Mouse (Mus musculus): ENCODE results near the gene Nsdhl. TPM values are rescaled to one million over a fixed set of nuclear protein-coding genes. Genes with fewer than 3 reads are reported as not detected.

The Nsdhl gene
- total and polyA plus RNA-seq, 3 experiments = 19.4 to 23.1 TPM; not detected in 1

DNA sequence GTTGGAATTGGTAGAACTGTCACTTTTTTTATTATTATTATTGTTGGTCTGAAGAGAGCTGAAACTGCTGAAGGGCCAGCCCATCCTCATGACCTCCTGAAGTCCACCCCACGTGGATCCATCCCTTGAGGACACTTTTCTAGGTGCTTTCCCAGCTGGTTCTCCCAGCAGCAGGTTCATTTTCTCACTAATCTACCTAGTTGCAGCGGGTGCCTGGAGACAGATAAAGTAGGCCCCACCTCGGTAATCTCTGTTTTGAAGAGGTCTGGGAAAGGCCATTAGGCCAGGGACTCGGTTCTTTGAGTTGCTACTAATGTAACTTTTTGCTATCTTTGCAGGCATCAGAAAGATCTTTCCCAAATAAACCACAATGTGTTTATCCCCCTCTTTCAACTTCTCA, 87.3 kb downstream of the Nsdhl start:
- H3K4me1 ChIP-seq (ENCODE audit: control insufficient read depth in 1 of 2, insufficient read depth in 2 of 2, low read length in 2 of 2) = no peaks in the 10 kb centered on the region; a peak in 1 of 4 replicates
- H3K36me3 ChIP-seq (ENCODE audit: control insufficient read depth in 1 of 2, insufficient read depth in 2 of 2, low read length in 2 of 2) = peaks cover 0 to 7% of the 10 kb centered on the region in 2 experiments; a peak in 2 of 4 replicates
- H3K9me3 ChIP-seq (replicated peaks; ENCODE audit: insufficient read depth, low read length) = no peaks in the 10 kb centered on the region
- DNase-seq (ENCODE audit: low read depth, low spot score) = no peak
- no peaks in the 10 kb centered on the region for H3K79me2 ChIP-seq (ENCODE audit: control insufficient read depth, insufficient read depth, low read length, poor library complexity)
- no peak for TF ChIP-seq TAL1 (IDR thresholded peaks at IDR 0.05; ENCODE audit: low read length)
- no peak for TF ChIP-seq MAX (IDR thresholded peaks at IDR 0.05; ENCODE audit: low read length)
- no peak for TF ChIP-seq POLR2AphosphoS2 (IDR thresholded peaks at IDR 0.05; ENCODE audit: low read length)
- no peak for TF ChIP-seq POLR2A (IDR thresholded peaks at IDR 0.05; ENCODE audit: control insufficient read depth in 1 of 2, insufficient read depth in 1 of 2, low read depth in 1 of 2, low read length in 2 of 2, poor library complexity in 1 of 2)
- no peak for TF ChIP-seq EP300 (IDR thresholded peaks at IDR 0.05; ENCODE audit: low read depth in 1 of 2, low read length in 2 of 2)
- no peak for TF ChIP-seq ELF1 (IDR thresholded peaks at IDR 0.05; ENCODE audit: low read depth, low read length)
- TF ChIP-seq ZKSCAN1 (IDR thresholded peaks at IDR 0.05; ENCODE audit: low read depth, low read length) = no peak
- no peak for TF ChIP-seq RCOR1 (IDR thresholded peaks at IDR 0.05; ENCODE audit: low read depth, low read length)
- no peak for TF ChIP-seq USF2 (IDR thresholded peaks at IDR 0.05; ENCODE audit: borderline replicate concordance in 1 of 2, insufficient read depth in 1 of 2, low read depth in 1 of 2, low read length in 2 of 2)
- TF ChIP-seq KAT2A (conservative IDR thresholded peaks at IDR 0.05; ENCODE audit: low read depth, low read length) = no peak
- no peak for TF ChIP-seq MAFK (IDR thresholded peaks at IDR 0.05; ENCODE audit: borderline replicate concordance, low read depth, low read length)
- no peak for TF ChIP-seq HCFC1 (IDR thresholded peaks at IDR 0.05; ENCODE audit: low read depth, low read length)
- no peak for TF ChIP-seq SIN3A (IDR thresholded peaks at IDR 0.05; ENCODE audit: low read length)
- TF ChIP-seq ZMIZ1 (IDR thresholded peaks at IDR 0.05; ENCODE audit: low read depth, low read length) = no peak
- no peak overlapping the region for H3K4me3 ChIP-seq (ENCODE audit: control insufficient read depth in 1 of 2, insufficient read depth in 1 of 2, low read depth in 2 of 2, low read length in 2 of 2)
- H3K27ac ChIP-seq (ENCODE audit: control insufficient read depth, low read depth, low read length) = no peak overlapping the region
- no peak overlapping the region for H3K9ac ChIP-seq (ENCODE audit: control insufficient read depth, low read depth, low read length, poor library complexity, severe bottlenecking)
- no peaks in the 10 kb centered on the region; a peak in 1 of 4 replicates for H3K27me3 ChIP-seq (ENCODE audit: control insufficient read depth in 1 of 2, insufficient read depth in 2 of 2, low read length in 2 of 2)

DNA sequence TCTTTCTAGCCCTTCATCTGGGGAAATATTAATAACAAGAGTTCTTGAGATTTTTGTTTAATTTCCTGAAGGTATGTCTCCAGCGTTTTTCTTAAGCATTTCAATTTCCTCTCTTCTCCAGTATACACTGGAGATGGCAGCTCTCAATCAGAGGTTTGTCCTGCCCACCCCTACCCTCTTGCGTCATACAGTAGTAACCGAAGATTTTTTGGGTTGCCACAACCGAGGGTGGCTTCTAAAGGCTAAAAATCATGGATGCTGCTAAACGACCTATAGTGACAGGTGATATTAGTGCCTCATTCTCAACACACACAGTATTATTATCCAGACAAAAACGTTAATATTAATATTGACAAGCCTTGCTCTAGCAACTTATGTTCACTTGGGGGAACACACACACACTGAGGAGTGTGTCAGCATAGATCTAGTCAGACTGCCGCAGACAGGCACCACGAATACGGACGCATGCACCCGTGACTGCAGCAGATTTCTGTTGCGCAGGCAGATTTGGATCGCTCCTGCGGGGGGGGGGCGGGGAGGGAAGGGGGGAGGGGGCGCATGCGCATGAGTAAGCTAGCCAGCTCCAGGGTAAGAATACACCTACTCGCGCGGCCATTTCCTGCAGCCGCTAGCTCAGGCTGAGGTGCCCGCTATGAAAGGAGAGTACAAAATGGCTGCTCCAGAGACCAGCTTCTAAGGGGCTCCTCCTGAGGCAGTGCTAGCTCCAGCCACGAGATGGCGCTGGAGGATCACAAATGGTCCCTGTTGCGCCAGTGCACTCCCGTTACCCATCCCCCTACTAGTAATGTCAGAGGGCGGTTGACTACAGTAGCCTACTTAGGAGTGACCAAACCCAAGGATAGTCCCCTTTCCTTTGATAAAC, 89.5 kb downstream of the Nsdhl start:
- Histone ChIP-seq H3K36me3 (ENCODE audit: control insufficient read depth in 1 of 2, insufficient read depth in 2 of 2, low read length in 2 of 2) (peaks cover 0 to 7% of the 10 kb centered on the region in 2 experiments; a peak in 2 of 4 replicates), H3K27me3 (ENCODE audit: control insufficient read depth in 1 of 2, insufficient read depth in 2 of 2, low read length in 2 of 2) (no peaks in the 10 kb centered on the region), H3K27ac (ENCODE audit: control insufficient read depth, low read depth, low read length) (peak overlapping the region; percentile 81), H3K79me2 (ENCODE audit: control insufficient read depth, insufficient read depth, low read length, poor library complexity) (no peaks in the 10 kb centered on the region), H3K4me3 (ENCODE audit: control insufficient read depth in 1 of 2, insufficient read depth in 1 of 2, low read depth in 2 of 2, low read length in 2 of 2) (peak overlapping the region; percentile 65 to 84), H3K9ac (ENCODE audit: control insufficient read depth, low read depth, low read length, poor library complexity, severe bottlenecking) (peak overlapping the region; percentile 65), H3K9me3 (replicated peaks; ENCODE audit: insufficient read depth, low read length) (no peaks in the 10 kb centered on the region), H3K4me1 (ENCODE audit: control insufficient read depth in 1 of 2, insufficient read depth in 2 of 2, low read length in 2 of 2) (no peaks in the 10 kb centered on the region; a peak in 1 of 4 replicates)
- peak; percentile 90 for DNase-seq (ENCODE audit: low read depth, low spot score)
- TF ChIP-seq RAD21 (IDR thresholded peaks at IDR 0.05; ENCODE audit: low read depth, low read length) (peak; percentile 98), ZC3H11A (IDR thresholded peaks at IDR 0.05; ENCODE audit: low read depth, low read length) (peak; percentile 97), ZMIZ1 (IDR thresholded peaks at IDR 0.05; ENCODE audit: low read depth, low read length) (peak; percentile 41; the same call in 1 of the 2 replicates), MYC (IDR thresholded peaks at IDR 0.05; ENCODE audit: low read depth, low read length) (peak; percentile 19; the same call in 1 of the 2 replicates), CHD2 (IDR thresholded peaks at IDR 0.05; ENCODE audit: low read length) (peak; percentile 66), CTCF (IDR thresholded peaks at IDR 0.05 in 2 of 3, conservative IDR thresholded peaks at IDR 0.05 in 1 of 3; ENCODE audit: control insufficient read depth in 1 of 3, insufficient read depth in 1 of 3, low read depth in 2 of 3, low read length in 3 of 3, poor library complexity in 1 of 3, severe bottlenecking in 1 of 3) (peak; percentile 63 to 95 (median 89)), NRF1 (IDR thresholded peaks at IDR 0.05; ENCODE audit: insufficient read depth, low read depth, low read length, poor library complexity, severe bottlenecking) (peak; percentile 71), POLR2A (IDR thresholded peaks at IDR 0.05; ENCODE audit: control insufficient read depth in 1 of 2, insufficient read depth in 1 of 2, low read depth in 1 of 2, low read length in 2 of 2, poor library complexity in 1 of 2) (peak in 1 of 2 experiments; percentile 48; a peak in 1 of 4 replicates), RCOR1 (IDR thresholded peaks at IDR 0.05; ENCODE audit: low read depth, low read length) (no peak), ETS1 (IDR thresholded peaks at IDR 0.05; ENCODE audit: low read depth, low read length) (0 out of 2 replicates have a peak, but pooled peaks have one; percentile 30), POLR2AphosphoS5 (IDR thresholded peaks at IDR 0.05; ENCODE audit: borderline replicate concordance, low read depth, low read length) (no peak), MXI1 (IDR thresholded peaks at IDR 0.05; ENCODE audit: low read depth, low read length) (peak; percentile 43; the same call in 1 of the 2 replicates), MAX (IDR thresholded peaks at IDR 0.05; ENCODE audit: low read length) (peak; percentile 24; the same call in 1 of the 2 replicates), POLR2AphosphoS2 (IDR thresholded peaks at IDR 0.05; ENCODE audit: low read length) (no peak), ZNF384 (IDR thresholded peaks at IDR 0.05; ENCODE audit: low read depth, low read length) (0 out of 2 replicates have a peak, but pooled peaks have one; percentile 23), EP300 (IDR thresholded peaks at IDR 0.05; ENCODE audit: low read depth in 1 of 2, low read length in 2 of 2) (0 out of 4 replicates have a peak, but pooled peaks of 1 of the 2 experiments have one; percentile 14), HCFC1 (IDR thresholded peaks at IDR 0.05; ENCODE audit: low read depth, low read length) (peak; percentile 58), TBP (IDR thresholded peaks at IDR 0.05; ENCODE audit: low read depth, low read length) (no peak), MEF2A (IDR thresholded peaks at IDR 0.05; ENCODE audit: extremely low read depth, insufficient replicate concordance, low read depth, low read length, poor library complexity, severe bottlenecking) (no peak), SMC3 (IDR thresholded peaks at IDR 0.05; ENCODE audit: low read depth, low read length) (peak; percentile 76)

Measured in MEL (cell line).